Mouse (Mus musculus) heart, embryonic 10.5 days (tissue): ENCODE data around the gene Rpl23a. TPM values are rescaled to one million over a fixed set of nuclear protein-coding genes. Genes with fewer than 3 reads are reported as not detected.

Experiments used
- DNase-seq: peaks from one replicate; pipeline ENCODE4 v3.0.0-alpha.2; 2017; ENCODE audit warnings: low spot score
- H3K27ac ChIP-seq: fragments of 300-500 bp; sonication (generic); 2 replicates; pipeline ENCODE4 v1.5.1; 2016; ENCODE audit warnings: mild to moderate bottlenecking
- H3K27me3 ChIP-seq: fragments of 300-500 bp; sonication (generic); 2 replicates; pipeline ENCODE4 v1.6.1; 2016; ENCODE audit warnings: mild to moderate bottlenecking; ENCODE audit not compliant: poor library complexity, insufficient read depth, severe bottlenecking
- H3K36me3 ChIP-seq: fragments of 300-500 bp; sonication (generic); 2 replicates; pipeline ENCODE4 v1.6.1; 2016; ENCODE audit warnings: mild to moderate bottlenecking, moderate library complexity
- H3K4me1 ChIP-seq: fragments of 300-500 bp; sonication (generic); 2 replicates; pipeline ENCODE4 v1.6.1; 2016; ENCODE audit warnings: mild to moderate bottlenecking
- H3K4me3 ChIP-seq: fragments of 300-500 bp; sonication (generic); 2 replicates; pipeline ENCODE4 v1.5.1; 2016; ENCODE audit warnings: mild to moderate bottlenecking, moderate library complexity
- H3K9me3 ChIP-seq: fragments of 300-500 bp; sonication (generic); 2 replicates; pipeline ENCODE4 v1.6.1; 2016; ENCODE audit warnings: mild to moderate bottlenecking, moderate library complexity
- WGBS: fragments of 180-500 bp; shearing (Covaris S2); methylation state at CpG from one replicate; pipeline ENCODE4 v1.1.7; 2016; 5-methylcytosine and 5-hydroxymethylcytosine counted together
- polyA plus RNA-seq: library from polyadenylated mRNA; unstranded; fragments of >200 nt; fragmentation: Nextera tagmentation; extraction: Ambion mirVana; gene quantifications from 2 replicates; pipeline ENCODE4 v1.2.1, GENCODE M21; 2016

The Rpl23a gene
- polyA plus RNA-seq, 1 experiment from 2014 or later, result 999 TPM

DNA sequence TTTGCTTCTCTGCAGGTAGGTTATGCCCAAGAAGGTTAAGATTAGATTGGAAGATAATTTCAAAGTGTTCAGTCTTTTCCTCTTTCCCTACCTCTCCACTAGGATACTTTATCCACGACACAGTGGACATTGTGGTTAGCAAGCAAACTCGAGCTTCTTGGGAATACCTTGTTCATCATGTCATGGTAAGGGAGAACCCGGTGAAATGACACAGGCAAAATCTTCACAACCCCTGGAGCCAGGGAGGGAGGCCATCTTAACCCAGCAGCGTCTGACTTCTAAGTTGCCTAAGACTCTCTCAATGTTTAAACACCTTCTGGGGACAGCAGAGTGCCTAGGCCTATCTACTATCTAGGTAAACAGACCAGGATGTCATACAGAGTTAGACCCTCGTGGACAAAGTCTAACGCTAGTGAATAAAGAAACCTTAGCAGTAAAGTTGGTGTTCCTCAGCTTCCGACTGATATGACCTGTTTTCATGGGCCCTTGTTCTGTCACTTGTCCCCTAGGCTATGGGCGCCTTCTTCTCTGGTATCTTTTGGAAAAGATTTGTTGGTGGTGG, 3.9 kb downstream of the Rpl23a start:
- peak overlapping the region; percentile 94 for H3K27ac ChIP-seq
- H3K4me1 ChIP-seq, result peaks cover 59% of the 10 kb centered on the region
- WGBS, result 25% methylated on average over 8 of the region's 8 CpGs

DNA sequence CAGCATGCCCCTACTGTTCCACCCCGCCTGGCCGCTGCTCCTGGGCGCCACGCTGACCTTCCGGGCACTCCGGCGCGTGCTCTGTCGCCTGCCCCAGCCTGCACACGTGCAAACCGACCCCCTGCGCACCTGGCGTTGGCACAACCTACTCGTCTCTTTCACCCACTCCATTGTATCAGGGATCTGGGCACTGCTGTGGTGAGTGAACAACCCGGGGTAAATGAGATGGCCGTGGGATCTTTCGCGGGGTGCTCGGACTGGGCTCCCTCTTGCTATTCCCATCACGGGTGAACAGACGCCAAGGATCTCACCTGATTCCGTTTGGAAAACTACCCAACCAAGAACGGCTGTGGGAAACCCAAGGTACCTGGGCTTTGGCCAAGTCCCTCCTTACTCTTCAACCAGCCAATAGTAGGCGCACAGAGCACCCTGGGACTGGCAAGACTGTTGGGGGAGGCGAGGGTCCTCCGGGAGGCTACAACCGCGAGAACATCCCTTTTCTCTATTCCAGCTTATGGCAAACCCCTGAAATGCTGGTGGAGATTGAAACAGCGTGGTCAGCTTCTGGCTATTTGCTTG, 4.4 kb downstream of the Rpl23a start:
- Histone ChIP-seq H3K36me3 (peaks cover 31% of the 10 kb centered on the region), H3K4me3 (peak overlapping the region; percentile 76), H3K27me3 (no peaks in the 10 kb centered on the region), H3K9me3 (no peaks in the 10 kb centered on the region), H3K4me1 (peaks cover 58% of the 10 kb centered on the region), H3K27ac (peak overlapping the region; percentile 94)
- 1% methylated on average over 29 of the region's 29 CpGs for WGBS
- DNase-seq, result peak; percentile 89

More for the DNA sequence above, 3.9 kb downstream of the Rpl23a start:
- DNase-seq, result no peak
- H3K4me3 ChIP-seq, result peak overlapping the region; percentile 76
- H3K27me3 ChIP-seq, result no peaks in the 10 kb centered on the region
- H3K9me3 ChIP-seq, result no peaks in the 10 kb centered on the region
- H3K36me3 ChIP-seq, result peaks cover 31% of the 10 kb centered on the region

DNA sequence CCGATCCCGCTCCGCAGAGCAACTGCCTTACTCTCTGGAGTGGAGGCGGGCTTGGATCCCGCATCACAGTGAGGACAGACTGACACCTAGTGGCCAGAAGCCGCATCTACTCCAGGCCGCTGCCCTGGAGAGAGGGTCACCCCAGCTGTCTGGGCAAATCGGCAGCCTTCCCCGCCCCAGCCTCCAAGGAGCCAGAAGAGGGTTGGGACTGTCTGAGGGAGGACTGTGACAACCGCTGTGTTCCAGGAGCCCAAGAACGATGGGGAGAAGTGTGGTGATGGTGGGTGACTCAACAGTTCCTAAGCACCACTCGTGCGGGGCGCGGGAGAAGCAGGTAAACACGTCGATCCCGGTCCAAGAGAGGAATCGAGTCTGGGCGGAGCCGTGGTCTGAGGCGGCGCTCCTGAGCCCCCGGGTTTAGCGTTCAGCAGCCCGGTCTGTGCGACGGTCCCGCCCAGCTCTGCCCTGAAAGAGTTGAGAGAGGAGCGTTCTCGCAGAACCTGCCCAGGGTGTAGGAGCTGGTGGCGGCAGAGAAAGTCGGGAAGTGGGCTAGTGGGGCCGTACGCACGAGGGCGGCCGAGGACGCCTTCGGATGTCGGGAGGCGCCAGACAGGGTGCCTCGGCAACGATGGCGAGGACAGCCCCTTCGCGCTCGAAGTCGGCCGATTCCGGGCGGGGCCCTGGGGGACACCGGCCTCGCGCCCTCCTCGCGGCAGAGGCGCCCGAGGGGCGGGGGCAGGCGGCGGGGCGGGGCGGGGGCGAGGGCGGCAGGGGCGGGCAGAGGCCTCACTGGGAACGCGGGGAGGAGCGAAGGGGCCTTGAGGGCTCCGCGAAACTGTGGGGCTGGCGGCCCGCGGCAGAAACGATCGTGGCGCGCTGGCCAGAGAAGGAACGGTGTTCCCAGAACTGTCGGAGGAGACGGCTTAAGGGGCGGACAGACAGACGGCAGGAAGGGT, 5.2 kb downstream of the Rpl23a start:
- peak overlapping the region; percentile 94 for H3K27ac ChIP-seq
- no peaks in the 10 kb centered on the region for H3K9me3 ChIP-seq
- peak overlapping the region; percentile 76 for H3K4me3 ChIP-seq
- peaks cover 56% of the 10 kb centered on the region for H3K4me1 ChIP-seq
- under 1% methylated on average over 84 of the region's 84 CpGs for WGBS
- peak; percentile 97 for DNase-seq
- peaks cover 31% of the 10 kb centered on the region for H3K36me3 ChIP-seq
- H3K27me3 ChIP-seq, result no peaks in the 10 kb centered on the region

DNA sequence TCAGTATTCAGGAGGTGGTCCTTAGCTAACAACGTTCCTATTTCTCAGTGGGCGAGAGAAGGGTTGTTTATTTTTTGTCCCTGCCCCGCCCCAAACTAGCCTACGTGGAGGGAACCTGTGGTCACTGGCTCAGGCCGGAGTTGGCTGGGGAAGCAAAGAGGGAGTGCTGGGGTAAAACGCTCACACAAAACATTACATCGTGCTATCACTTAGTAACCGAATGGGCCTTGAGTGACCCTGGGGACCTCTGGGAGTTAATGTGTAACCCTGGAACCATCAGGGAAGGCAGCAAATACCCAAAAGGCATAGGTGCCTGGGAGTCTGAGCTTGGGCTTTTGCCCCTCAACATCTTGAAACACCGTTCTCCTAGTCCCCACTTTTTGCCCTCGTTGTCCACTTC, 5.9 kb downstream of the Rpl23a start:
- H3K36me3 ChIP-seq, result peaks cover 37% of the 10 kb centered on the region
- peaks cover 62% of the 10 kb centered on the region for H3K4me1 ChIP-seq
- H3K4me3 ChIP-seq, result peak overlapping the region; percentile 76
- H3K27ac ChIP-seq, result peak overlapping the region; percentile 94
- 0% methylated on average over 10 of the region's 10 CpGs for WGBS
- H3K27me3 ChIP-seq, result no peaks in the 10 kb centered on the region
- peak; percentile 87 for DNase-seq
- H3K9me3 ChIP-seq, result no peaks in the 10 kb centered on the region

DNA sequence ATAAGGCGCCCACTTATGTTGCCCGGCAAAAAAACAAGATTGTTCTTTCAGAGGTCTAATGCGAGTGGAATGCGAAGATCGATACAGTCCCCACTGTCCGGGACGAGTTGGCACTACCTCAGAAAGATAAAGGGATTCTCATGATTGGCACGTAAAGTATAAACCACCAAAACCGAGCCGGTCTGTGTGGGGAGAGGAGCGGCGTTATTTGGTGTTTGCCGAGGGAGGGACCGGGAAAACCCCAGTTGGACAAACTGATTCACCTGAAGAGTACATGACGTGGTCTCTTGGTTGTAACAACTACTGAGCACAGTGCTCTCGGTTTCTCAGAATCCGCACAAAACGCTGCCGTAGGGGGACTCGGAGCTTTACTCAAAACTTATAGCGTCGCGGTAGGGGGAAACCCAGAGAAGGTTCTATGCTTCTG, 6.5 kb downstream of the Rpl23a start:
- under 1% methylated on average over 23 of the region's 23 CpGs for WGBS
- H3K27ac ChIP-seq, result peak overlapping the region; percentile 94
- H3K9me3 ChIP-seq, result no peaks in the 10 kb centered on the region
- H3K36me3 ChIP-seq, result peaks cover 38% of the 10 kb centered on the region
- peak overlapping the region; percentile 76 for H3K4me3 ChIP-seq
- DNase-seq, result no peak
- H3K4me1 ChIP-seq, result peaks cover 60% of the 10 kb centered on the region
- H3K27me3 ChIP-seq, result no peaks in the 10 kb centered on the region

DNA sequence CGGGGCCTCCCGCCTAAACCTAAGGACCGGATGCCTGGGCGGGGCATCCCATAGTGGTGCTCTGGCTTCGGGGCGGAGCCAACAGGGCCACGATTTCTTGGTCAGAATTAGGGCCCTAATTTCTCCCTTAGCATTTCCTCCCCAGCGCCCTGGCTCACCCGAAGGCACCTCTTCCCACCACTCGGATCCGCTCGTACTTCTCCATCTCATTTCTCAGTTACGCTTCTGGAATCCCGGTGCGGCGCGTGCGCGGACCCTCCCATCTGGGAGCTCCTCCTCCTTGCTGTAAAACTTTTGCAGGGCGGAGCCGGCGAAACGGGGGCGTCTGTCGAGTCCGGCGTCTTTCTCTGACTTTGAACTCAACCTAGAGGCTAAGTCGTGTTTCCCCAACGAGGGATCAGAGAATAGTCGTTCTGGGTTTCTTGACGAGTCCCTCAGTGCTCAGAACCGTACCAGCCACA, 7.0 kb downstream of the Rpl23a start, which contains the start of the genes Nek8 and Tlcd1:
Gene Nek8, minus strand, starts transcription at position 274 of the 461 bp plus-strand sequence.
Gene Tlcd1, plus strand, starts transcription at position 310 of the 461 bp plus-strand sequence.
- under 1% methylated on average over 32 of the region's 32 CpGs for WGBS
- Histone ChIP-seq H3K27ac (peak within 1 kb of the TSS; percentile 94), H3K4me1 (peaks cover 57% of the 10 kb centered on the region)

DNA sequence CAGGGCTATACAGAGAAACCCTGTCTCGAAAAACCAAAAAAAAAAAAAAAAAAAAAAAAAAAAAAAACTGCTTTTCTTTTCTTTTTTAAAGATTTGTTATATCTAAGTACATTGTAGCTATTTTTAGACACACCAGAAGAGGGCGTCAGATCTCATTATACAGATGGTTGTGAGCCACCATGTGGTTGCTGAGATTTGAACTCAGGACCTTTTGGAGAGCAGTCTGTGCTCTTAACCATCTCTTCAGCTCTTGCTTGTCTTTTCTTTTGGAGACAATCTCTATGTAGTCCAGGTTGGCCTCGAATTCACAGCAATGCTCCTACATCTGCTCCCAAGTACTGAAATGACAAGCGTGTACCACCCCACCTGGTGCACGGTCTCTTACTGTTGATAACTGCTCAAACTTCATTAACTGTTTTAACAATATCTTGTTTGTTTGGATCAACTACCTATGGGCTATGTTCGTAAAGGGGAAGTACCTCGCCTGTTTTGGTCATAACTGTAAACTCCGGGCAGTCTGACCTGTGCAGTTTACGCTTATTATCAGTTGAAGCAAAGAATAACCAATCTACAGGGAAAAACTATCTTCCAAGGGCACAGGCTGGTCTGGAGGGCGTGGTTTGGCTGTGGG, 7.5 kb downstream of the Rpl23a start:
- H3K27me3 ChIP-seq, result no peaks in the 10 kb centered on the region
- H3K4me1 ChIP-seq, result peaks cover 55% of the 10 kb centered on the region
- H3K36me3 ChIP-seq, result peaks cover 37% of the 10 kb centered on the region
- H3K27ac ChIP-seq, result peak overlapping the region; percentile 94
- no peak for DNase-seq
- H3K4me3 ChIP-seq, result peak overlapping the region; percentile 76
- 3% methylated on average over 9 of the region's 10 CpGs for WGBS
- H3K9me3 ChIP-seq, result no peaks in the 10 kb centered on the region

More for the DNA sequence above, 7.0 kb downstream of the Rpl23a start, which contains the start of the genes Nek8 and Tlcd1:
- peak; percentile 96 for DNase-seq
- Histone ChIP-seq H3K27me3 (no peaks in the 10 kb centered on the region), H3K9me3 (no peaks in the 10 kb centered on the region), H3K36me3 (peaks cover 38% of the 10 kb centered on the region), H3K4me3 (peak within 1 kb of the TSS; percentile 76)

DNA sequence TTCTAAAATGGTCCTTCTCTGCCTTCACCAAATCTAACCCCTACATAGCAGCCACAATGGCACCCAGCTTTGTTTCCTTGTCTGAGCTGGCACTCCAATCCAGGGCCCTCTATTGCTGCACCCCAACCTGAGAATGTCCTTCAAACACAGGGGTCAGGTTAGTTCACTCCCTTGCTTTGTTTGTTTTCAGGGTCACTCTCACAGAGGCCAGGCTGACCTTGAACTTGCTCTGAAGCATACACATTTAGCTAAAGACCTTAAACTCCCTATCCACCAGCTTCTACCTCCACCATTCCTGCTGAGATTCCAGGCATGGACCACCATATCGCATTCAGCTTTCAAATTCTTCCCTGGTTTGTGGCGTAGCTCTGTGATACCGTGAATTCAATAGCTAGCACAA, 8.9 kb downstream of the Rpl23a start:
- Histone ChIP-seq H3K4me3 (no peak overlapping the region), H3K4me1 (peaks cover 42% of the 10 kb centered on the region), H3K36me3 (peaks cover 31% of the 10 kb centered on the region), H3K27ac (peak overlapping the region; percentile 36; the same call in 1 of the 2 replicates), H3K27me3 (no peaks in the 10 kb centered on the region), H3K9me3 (no peaks in the 10 kb centered on the region)
- DNase-seq, result no peak
- 90% methylated on average over 3 of the region's 3 CpGs for WGBS

DNA sequence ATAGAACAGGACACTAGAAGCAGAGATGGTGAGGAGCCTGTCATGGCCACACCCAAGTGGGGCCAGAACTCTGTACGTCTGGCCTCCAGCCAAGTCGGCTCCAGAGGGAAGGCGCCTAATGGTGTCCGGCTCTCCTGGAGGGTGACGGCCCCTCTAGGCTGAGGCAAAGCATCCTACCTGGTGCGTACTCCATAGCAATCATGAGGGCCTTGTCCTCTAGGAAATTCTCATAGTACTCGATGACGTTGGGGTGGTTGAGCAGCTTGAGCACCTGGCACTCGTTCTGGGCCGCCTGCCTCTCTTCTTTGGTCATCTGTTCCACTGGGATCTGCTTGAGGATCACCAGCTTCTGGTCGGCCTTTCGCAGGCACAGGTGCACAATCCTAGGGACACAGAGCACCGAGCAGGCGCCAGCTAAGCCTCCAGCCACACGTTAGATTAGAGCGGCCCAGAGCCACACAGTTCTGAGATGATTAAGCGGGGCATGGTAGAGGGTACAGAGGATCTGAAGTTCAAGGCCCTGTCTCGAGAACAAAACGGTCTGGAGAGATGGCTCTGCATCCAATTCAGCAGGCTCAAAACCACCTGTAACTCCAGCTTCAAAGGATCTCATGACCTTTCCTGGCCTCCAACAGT, 10.5 kb downstream of the Rpl23a start:
- WGBS, result 89% methylated on average over 19 of the region's 19 CpGs
- H3K9me3 ChIP-seq, result no peaks in the 10 kb centered on the region
- peaks cover 32% of the 10 kb centered on the region for H3K4me1 ChIP-seq
- peaks cover under 1% of the 10 kb centered on the region for H3K27me3 ChIP-seq
- no peak for DNase-seq
- H3K4me3 ChIP-seq, result no peak overlapping the region
- H3K27ac ChIP-seq, result no peak overlapping the region
- peaks cover 27% of the 10 kb centered on the region for H3K36me3 ChIP-seq

DNA sequence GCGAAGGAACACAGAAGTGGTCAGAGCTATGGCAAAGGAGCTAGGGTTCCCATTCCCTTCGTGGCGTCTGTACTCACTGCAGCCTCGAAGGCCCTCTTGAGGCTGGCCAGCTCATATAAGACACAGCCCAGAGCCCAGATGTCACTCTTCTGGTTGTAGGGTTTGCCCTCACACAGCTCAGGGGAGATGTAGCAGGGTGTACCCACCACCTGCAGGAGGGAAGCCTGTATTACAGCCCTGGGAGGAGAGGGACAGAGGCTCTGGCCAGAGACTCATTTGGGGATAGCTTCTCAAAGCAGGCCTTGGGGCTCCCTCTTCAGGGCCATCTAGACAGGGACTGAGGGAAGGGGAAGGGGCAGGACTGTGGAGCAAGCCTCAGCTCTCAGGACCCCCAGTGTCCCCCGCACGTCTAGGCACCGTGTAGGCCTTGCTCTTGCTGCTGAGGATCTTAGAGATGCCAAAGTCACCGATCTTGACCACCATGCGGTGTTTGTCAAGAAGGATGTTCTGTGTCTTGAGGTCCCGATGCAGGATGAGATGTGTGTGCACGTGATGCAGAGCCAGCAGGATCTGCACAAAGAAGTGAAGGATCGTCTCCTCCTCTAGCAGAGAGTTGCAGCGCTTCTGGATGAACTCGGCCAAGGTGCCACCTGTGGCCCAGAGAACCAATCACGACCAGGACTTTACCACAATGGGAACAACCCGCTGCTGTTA, 11.2 kb downstream of the Rpl23a start:
- peaks cover 29% of the 10 kb centered on the region for H3K36me3 ChIP-seq
- DNase-seq, result no peak
- H3K27me3 ChIP-seq, result peaks cover 8% of the 10 kb centered on the region
- WGBS, result 76% methylated on average over 16 of the region's 16 CpGs
- no peak overlapping the region for H3K27ac ChIP-seq
- no peak overlapping the region for H3K4me3 ChIP-seq
- peaks cover 27% of the 10 kb centered on the region for H3K4me1 ChIP-seq
- no peaks in the 10 kb centered on the region for H3K9me3 ChIP-seq

DNA sequence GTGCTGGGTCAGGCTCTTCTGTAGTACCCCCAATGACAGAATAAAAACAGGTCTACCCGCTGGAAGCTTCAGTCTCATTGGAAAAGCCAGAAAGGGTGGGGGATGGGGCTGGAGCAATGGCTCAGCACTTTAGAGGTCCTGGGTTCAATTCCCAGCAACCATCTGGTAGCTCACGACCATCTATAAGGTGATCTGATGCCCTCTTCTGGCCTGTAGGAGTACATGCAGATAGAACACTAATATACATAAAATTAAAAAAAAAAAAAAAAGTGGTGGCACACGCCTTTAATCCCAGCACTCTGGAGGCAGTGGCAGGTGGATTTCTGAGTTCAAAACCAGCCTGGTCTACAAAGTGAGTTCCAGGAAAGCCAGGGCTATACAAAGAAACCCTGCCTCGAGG, 12.1 kb downstream of the Rpl23a start:
- no peaks in the 10 kb centered on the region for H3K9me3 ChIP-seq
- H3K27ac ChIP-seq, result no peak overlapping the region
- H3K4me1 ChIP-seq, result peaks cover 33% of the 10 kb centered on the region
- no peak for DNase-seq
- peaks cover 30% of the 10 kb centered on the region for H3K36me3 ChIP-seq
- H3K4me3 ChIP-seq, result no peak overlapping the region
- H3K27me3 ChIP-seq, result peaks cover 9% of the 10 kb centered on the region
- WGBS, result 66% methylated on average over 4 of the region's 4 CpGs
